Mouse (Mus musculus) thymus, postnatal 14 days (tissue): ENCODE results near the gene Araf.

Experiments used
- DNase-seq: peaks from one replicate; pipeline ENCODE4 v3.0.0; 2021

Gene Araf

GRCm38 (mm10) chrX:20853794-20854193, 56.2 kb downstream of the Araf start:
- no peak for DNase-seq

- no peak for DNase-seq
Measured at GRCm38 (mm10) chrX:20861453-20862104, 64.0 kb downstream of the Araf start.

- DNase-seq = no peak
Measured at GRCm38 (mm10) chrX:20862105-20863065, 64.8 kb downstream of the Araf start.

- DNase-seq = no peak
Measured at GRCm38 (mm10) chrX:20863161-20864101, 65.8 kb downstream of the Araf start.

- no peak for DNase-seq
Measured at GRCm38 (mm10) chrX:20868091-20868490, 70.5 kb downstream of the Araf start.

- DNase-seq = no peak
Measured at GRCm38 (mm10) chrX:20869203-20869602, 71.6 kb downstream of the Araf start.

GRCm38 (mm10) chrX:20869962-20870513, 72.4 kb downstream of the Araf start, which contains the start of gene Timp1:
Timp1 (plus strand) TSS chrX:20870166.
- no peak for DNase-seq

- no peak for DNase-seq
Measured at GRCm38 (mm10) chrX:20872928-20873500, 75.4 kb downstream of the Araf start.

GRCm38 (mm10) chrX:20875241-20875640, 77.6 kb downstream of the Araf start:
- no peak for DNase-seq

GRCm38 (mm10) chrX:20910074-20910473, 112.5 kb downstream of the Araf start:
- no peak for DNase-seq
